Comparison of ENCODE assay signal across 27 mouse cellular contexts in the genomic region with DNA sequence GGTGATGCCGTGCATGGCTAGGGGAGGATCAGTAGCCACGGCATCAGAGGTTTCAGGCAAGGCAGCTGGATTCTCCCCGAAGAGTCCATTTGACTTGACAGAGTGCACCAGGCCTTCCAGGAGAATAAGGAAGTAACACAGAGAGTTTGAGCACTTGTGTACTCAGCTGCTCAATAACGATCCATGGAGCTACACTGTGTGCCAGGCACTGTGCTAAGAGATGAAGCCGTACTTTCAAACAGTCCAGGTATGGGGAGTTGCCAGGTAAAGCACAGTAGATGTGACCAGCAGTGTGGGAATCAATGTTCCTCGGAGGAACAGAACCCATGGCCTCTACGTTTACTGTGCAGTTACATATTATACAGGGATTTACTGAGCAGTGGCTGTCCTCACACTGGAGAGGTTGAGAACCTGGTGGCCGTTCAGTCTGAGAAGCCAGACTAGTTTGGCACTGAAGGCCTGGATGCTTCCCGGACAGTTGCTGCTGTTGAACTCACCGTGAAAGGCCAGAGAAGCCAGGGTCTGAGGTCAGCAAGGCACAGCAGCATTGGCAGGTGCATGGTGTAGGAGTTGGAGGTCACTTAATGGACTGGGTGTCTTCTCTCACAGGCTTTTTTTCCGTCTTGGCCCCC. TPM values are rescaled to one million over a fixed set of nuclear protein-coding genes. Genes with fewer than 3 reads are reported as not detected.
DNase-seq lines count a peak whose midpoint lies in the region; ATAC-seq lines count a peak whose summit lies in the region.
"Had no signal": no experiment of that assay in that cellular context is flagged by ENCODE, and none has a peak within 500 bp of the region (broad histone marks: within the 10 kb centered on the region; RNA-seq: fewer than 3 reads in every experiment).

No protein-coding gene starts in this region.

- WGBS in forebrain, embryonic 12.5 days, result 89% methylated on average over 11 of the region's 11 CpGs
- 85% methylated on average over 11 of the region's 11 CpGs for WGBS in forebrain, embryonic 14.5 days
- WGBS in intestine, embryonic 16.5 days, result 74% methylated on average over 11 of the region's 11 CpGs

- no peak overlapping the region for H3K4me3 ChIP-seq in forebrain, embryonic 12.5 days (replicated peaks)
- no peak overlapping the region for H3K4me3 ChIP-seq in forebrain, embryonic 14.5 days (ENCODE audit: low read depth, low read length)
- no peak overlapping the region for H3K4me3 ChIP-seq in intestine, embryonic 16.5 days (ENCODE audit: low read length)
- H3K4me3 ChIP-seq: embryonic facial prominence, embryonic 13.5 days; erythroblast, embryonic 14.5 days; forebrain, embryonic 13.5 days; gastrocnemius, adult 2 months; heart, embryonic 13.5 days; hindbrain, embryonic 13.5 days; limb, embryonic 12.5 days; liver, embryonic 15.5 days; neural tube, embryonic 15.5 days had no signal

- H3K9ac ChIP-seq in forebrain, embryonic 12.5 days, result no peak overlapping the region
- H3K9ac ChIP-seq in forebrain, embryonic 14.5 days (ENCODE audit: low read length), result no peak overlapping the region
- no peak overlapping the region for H3K9ac ChIP-seq in intestine, embryonic 16.5 days (ENCODE audit: low read depth, low read length)
- H3K9ac ChIP-seq: embryonic facial prominence, embryonic 13.5 days; forebrain, embryonic 13.5 days; heart, embryonic 13.5 days; hindbrain, embryonic 13.5 days; limb, embryonic 12.5 days; liver, embryonic 15.5 days; neural tube, embryonic 15.5 days had no signal

- ATAC-seq in forebrain, embryonic 12.5 days (ENCODE audit: low FRiP score), result no peak
- no peak for ATAC-seq in forebrain, embryonic 14.5 days
- peak; percentile 79 for ATAC-seq in intestine, embryonic 16.5 days
- ATAC-seq: forebrain, embryonic 13.5 days; lung, postnatal 0 days had no signal

- DNase-seq in forebrain, embryonic 14.5 days (ENCODE audit: low spot score), result no peak
- DNase-seq in kidney, adult 9 months, result peak; percentile 67
- DNase-seq in kidney, postnatal 4 days, result no peak
- DNase-seq in kidney, postnatal 36 days, result peak; percentile 53 to 55
- no peak for DNase-seq in cerebellum, postnatal 25 days
- DNase-seq in urinary bladder, postnatal 10 days (ENCODE audit: low spot score), result no peak
- DNase-seq: adrenal gland, postnatal 10 days; cerebellum, adult 2 months; cerebellum, postnatal 36 days; embryo, embryonic 11 days; gastrocnemius, adult 2 months; heart, adult 18-20 months; heart, postnatal 14 days; right cerebral cortex, adult 18-20 months; right cerebral cortex, postnatal 4 days had no signal

- peaks cover 24% of the 10 kb centered on the region for H3K4me1 ChIP-seq in forebrain, embryonic 12.5 days
- peaks cover 6% of the 10 kb centered on the region for H3K4me1 ChIP-seq in forebrain, embryonic 14.5 days (ENCODE audit: control insufficient read depth, insufficient read depth, low read length)
- no peaks in the 10 kb centered on the region for H3K4me1 ChIP-seq in intestine, embryonic 16.5 days (ENCODE audit: control insufficient read depth, insufficient read depth, low read length)
- H3K4me1 ChIP-seq: neural tube, embryonic 15.5 days had no signal

- peaks cover 37% of the 10 kb centered on the region for H3K36me3 ChIP-seq in forebrain, embryonic 12.5 days (replicated peaks)
- H3K36me3 ChIP-seq in forebrain, embryonic 14.5 days (ENCODE audit: control insufficient read depth, insufficient read depth, low read length), result peaks cover 3% of the 10 kb centered on the region; the same call in 1 of the 2 replicates
- H3K36me3 ChIP-seq in intestine, embryonic 16.5 days (ENCODE audit: control insufficient read depth, insufficient read depth, low read length), result no peaks in the 10 kb centered on the region
- H3K36me3 ChIP-seq: embryonic facial prominence, embryonic 13.5 days; heart, embryonic 13.5 days; hindbrain, embryonic 13.5 days; limb, embryonic 12.5 days; neural tube, embryonic 15.5 days had no signal

- H3K27me3 ChIP-seq in forebrain, embryonic 12.5 days, result no peaks in the 10 kb centered on the region
- no peaks in the 10 kb centered on the region for H3K27me3 ChIP-seq in forebrain, embryonic 14.5 days (replicated peaks; ENCODE audit: control insufficient read depth, insufficient read depth, low read length)
- no peaks in the 10 kb centered on the region for H3K27me3 ChIP-seq in intestine, embryonic 16.5 days (replicated peaks; ENCODE audit: control insufficient read depth, insufficient read depth, low read length)
- H3K27me3 ChIP-seq: embryonic facial prominence, embryonic 13.5 days; forebrain, embryonic 13.5 days; heart, embryonic 13.5 days; hindbrain, embryonic 13.5 days; limb, embryonic 12.5 days; neural tube, embryonic 15.5 days had no signal

- no peaks in the 10 kb centered on the region for H3K9me3 ChIP-seq in forebrain, embryonic 12.5 days
- no peaks in the 10 kb centered on the region for H3K9me3 ChIP-seq in forebrain, embryonic 14.5 days (replicated peaks; ENCODE audit: control insufficient read depth, low read length)
- no peaks in the 10 kb centered on the region for H3K9me3 ChIP-seq in intestine, embryonic 16.5 days (ENCODE audit: control insufficient read depth, low read length)
- H3K9me3 ChIP-seq: embryonic facial prominence, embryonic 13.5 days; forebrain, embryonic 13.5 days; heart, embryonic 13.5 days; hindbrain, embryonic 13.5 days; limb, embryonic 12.5 days; liver, embryonic 15.5 days; neural tube, embryonic 15.5 days had no signal

- 0 out of 2 replicates have a peak overlapping the region, but pooled peaks have one; percentile 15 for H3K27ac ChIP-seq in forebrain, embryonic 12.5 days
- H3K27ac ChIP-seq in forebrain, embryonic 14.5 days (ENCODE audit: low read depth, low read length), result no peak overlapping the region
- H3K27ac ChIP-seq in intestine, embryonic 16.5 days (ENCODE audit: low read length), result no peak overlapping the region
- H3K27ac ChIP-seq: embryonic facial prominence, embryonic 13.5 days; gastrocnemius, adult 2 months; heart, embryonic 13.5 days; hindbrain, embryonic 13.5 days; limb, embryonic 12.5 days; liver, embryonic 15.5 days; macrophage; neural tube, embryonic 15.5 days had no signal

- H3K4me2 ChIP-seq in forebrain, embryonic 12.5 days, result no peak overlapping the region
- H3K4me2 ChIP-seq in forebrain, embryonic 14.5 days (ENCODE audit: low read length), result no peak overlapping the region
- no peak overlapping the region for H3K4me2 ChIP-seq in intestine, embryonic 16.5 days (ENCODE audit: low read depth, low read length)
- H3K4me2 ChIP-seq: embryonic facial prominence, embryonic 13.5 days; forebrain, embryonic 13.5 days; heart, embryonic 13.5 days; hindbrain, embryonic 13.5 days; limb, embryonic 12.5 days; liver, embryonic 15.5 days; neural tube, embryonic 15.5 days had no signal

RNA-seq across cellular contexts. Expression of a gene that starts 29.6 kb away (rescaled TPM):
- 121 and 128 TPM in 2 replicates for polyA plus RNA-seq in forebrain, embryonic 12.5 days (2016; fragmentation: Nextera tagmentation; extraction: Ambion mirVana)
- 36.6 and 45.8 TPM in 2 replicates for polyA plus RNA-seq in forebrain, embryonic 14.5 days (2014; fragmentation: Nextera tagmentation; extraction: Ambion mirVana)
- 19.9 and 22.6 TPM in 2 replicates for polyA plus RNA-seq in intestine, embryonic 16.5 days (2015; fragmentation: Nextera tagmentation; extraction: Ambion mirVana)

Comparison
In these comparisons a context has a peak if more than half of its experiments do, and no peak if none do; other contexts are left out.
1. DNase-seq: peak in kidney, adult 9 months (single experiment) and kidney, postnatal 36 days (2 of 2); none in forebrain, embryonic 14.5 days (single experiment), kidney, postnatal 4 days (0 of 2), cerebellum, postnatal 25 days (0 of 2) and urinary bladder, postnatal 10 days (single experiment).